Mouse (Mus musculus): ENCODE results near the gene Ly6c1.
"Not testable (repeated sequence)": the region's sequence is repeated elsewhere in the genome, so short reads cannot be mapped to it uniquely, and the experiment has no call there.

DNA sequence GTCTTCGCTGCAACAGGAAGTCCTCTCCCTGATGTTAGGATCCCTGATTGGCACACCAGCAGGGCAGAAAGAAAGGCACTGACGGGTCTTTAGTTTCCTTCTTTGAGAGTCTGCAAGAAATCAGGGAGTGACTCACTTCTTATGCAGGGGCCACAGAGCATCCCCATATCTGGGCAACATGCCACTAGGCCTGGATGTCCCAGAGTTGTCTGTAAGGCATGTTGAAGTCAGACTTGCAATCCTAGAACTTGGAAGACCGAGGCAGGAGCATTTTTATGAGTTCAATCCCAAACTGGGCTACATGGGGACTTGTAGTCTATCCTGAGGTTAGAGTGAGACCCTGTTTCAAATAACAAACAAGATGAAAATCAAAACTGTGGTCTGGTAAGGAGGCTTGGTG, 3.1 kb downstream of the Ly6c1 start:
- TF ChIP-seq CTCF (IDR thresholded peaks at IDR 0.05); POLR2A (IDR thresholded peaks at IDR 0.05; ENCODE audit: insufficient read depth, low read depth, low read length); EP300 (IDR thresholded peaks at IDR 0.05; ENCODE audit: insufficient read depth, low read depth, low read length): not testable (repeated sequence)

All from heart, adult 2 months (tissue).